Mouse (Mus musculus) ES-Bruce4 (cell line): ENCODE data around the gene Slc41a3.

Experiments used
- CTCF ChIP-seq: IDR thresholded peaks from one replicate; pipeline ENCODE4 v1.8.1; 2011; ENCODE audit warnings: low read depth, low read length
- EP300 ChIP-seq: IDR thresholded peaks from 2 replicates; pipeline ENCODE4 v1.6.1; 2011; ENCODE audit warnings: low read depth, low read length; ENCODE audit not compliant: insufficient read depth
- POLR2A ChIP-seq: IDR thresholded peaks from one replicate; pipeline ENCODE4 v1.8.1; 2011; ENCODE audit warnings: low read length; ENCODE audit not compliant: insufficient read depth

- TF ChIP-seq CTCF (no peak), POLR2A (no peak), EP300 (no peak)
Measured at GRCm38 (mm10) chr6:90567486-90567885, 37.0 kb upstream of the Slc41a3 start.
